Mouse (Mus musculus) bone marrow, adult 2 months (tissue): ENCODE data around the gene Gm30191. TPM values are rescaled to one million over a fixed set of nuclear protein-coding genes. Genes with fewer than 3 reads are reported as not detected.

ENCODE experiments used
- H3K27ac ChIP-seq: fragments of 200-500 bp; 2 replicates; pipeline ENCODE4 v1.5.1; 2012; ENCODE audit warnings: low read depth, mild to moderate bottlenecking, control low read depth, inconsistent platforms, low read length; ENCODE audit not compliant: control insufficient read depth, poor library complexity, insufficient read depth
- H3K4me1 ChIP-seq: fragments of 200-500 bp; 2 replicates; pipeline ENCODE4 v1.6.1; 2011; ENCODE audit warnings: low read length; ENCODE audit not compliant: control insufficient read depth, insufficient read depth
- H3K4me3 ChIP-seq: fragments of 200-500 bp; replicated peaks from 2 replicates; pipeline ENCODE3; 2011; ENCODE audit warnings: mild to moderate bottlenecking, low read depth, low read length, control low read depth; ENCODE audit not compliant: control insufficient read depth
- CTCF ChIP-seq: fragments of 200-500 bp; IDR thresholded peaks from 2 replicates; pipeline ENCODE4 v1.5.1; 2011; ENCODE audit warnings: low read length, control low read depth; ENCODE audit not compliant: control insufficient read depth, insufficient read depth
- POLR2A ChIP-seq: fragments of 200-500 bp; IDR thresholded peaks from 2 replicates; pipeline ENCODE4 v1.6.1; 2011; ENCODE audit warnings: low read depth, mild to moderate bottlenecking, control low read depth, low read length, borderline replicate concordance; ENCODE audit not compliant: control insufficient read depth
- WGBS: fragments of 180-500 bp; shearing (Covaris S2); methylation state at CpG from one replicate; pipeline ENCODE4 v1.1.7; 2018; 5-methylcytosine and 5-hydroxymethylcytosine counted together
- polyA plus RNA-seq: library from polyadenylated mRNA; stranded (reverse); fragments of >200 nt; gene quantifications from 2 replicates; pipeline ENCODE4 v1.2.4, GENCODE M21; 2011; ENCODE audit warnings: low replicate concordance; ENCODE audit not compliant: missing spikeins, insufficient read depth, insufficient read length

Gm30191 gene
- polyA plus RNA-seq, 1 experiment = not detected

- TF ChIP-seq CTCF (peak; percentile 71), POLR2A (no peak)
- Histone ChIP-seq H3K4me3 (no peak overlapping the region), H3K27ac (peak overlapping the region; percentile 3; the same call in 1 of the 2 replicates), H3K4me1 (peaks cover 2% of the 10 kb centered on the region; the same call in 1 of the 2 replicates)
- WGBS = 7% methylated on average over 30 of the region's 30 CpGs
Observed at GRCm38 (mm10) chr4:134249651-134250050, 2.9 kb downstream of the Gm30191 start.

GRCm38 (mm10) chr4:134250116-134250929 lies 3.6 kb downstream of the Gm30191 start:
- TF ChIP-seq POLR2A (no peak), CTCF (no peak)
- H3K4me1 ChIP-seq = no peaks in the 10 kb centered on the region
- H3K27ac ChIP-seq = no peak overlapping the region
- WGBS = 67% methylated on average over 27 of the region's 27 CpGs
- H3K4me3 ChIP-seq = no peak overlapping the region

GRCm38 (mm10) chr4:134250930-134251240 lies 4.2 kb downstream of the Gm30191 start:
- no peaks in the 10 kb centered on the region for H3K4me1 ChIP-seq
- H3K4me3 ChIP-seq = no peak overlapping the region

GRCm38 (mm10) chr4:134251241-134252130 lies 4.8 kb downstream of the Gm30191 start:
- TF ChIP-seq POLR2A (no peak), CTCF (no peak)
- H3K4me3 ChIP-seq = no peak overlapping the region
- no peaks in the 10 kb centered on the region for H3K4me1 ChIP-seq

More at GRCm38 (mm10) chr4:134250930-134251240, 4.2 kb downstream of the Gm30191 start:
- TF ChIP-seq POLR2A (no peak), CTCF (no peak)
- no peak overlapping the region for H3K27ac ChIP-seq
- WGBS = 33% methylated on average over 10 of the region's 10 CpGs

GRCm38 (mm10) chr4:134252131-134252910 lies 5.6 kb downstream of the Gm30191 start:
- H3K4me1 ChIP-seq = no peaks in the 10 kb centered on the region
- TF ChIP-seq CTCF = no peak
- H3K27ac ChIP-seq = no peak overlapping the region
- no peak overlapping the region for H3K4me3 ChIP-seq
- 28% methylated on average over 22 of the region's 22 CpGs for WGBS

More at GRCm38 (mm10) chr4:134251241-134252130, 4.8 kb downstream of the Gm30191 start:
- WGBS = 14% methylated on average over 89 of the region's 91 CpGs
- H3K27ac ChIP-seq = no peak overlapping the region

GRCm38 (mm10) chr4:134252911-134253721 lies 6.4 kb downstream of the Gm30191 start:
- TF ChIP-seq POLR2A (no peak), CTCF (no peak)
- WGBS = 26% methylated on average over 15 of the region's 15 CpGs
- Histone ChIP-seq H3K27ac (no peak overlapping the region), H3K4me1 (no peaks in the 10 kb centered on the region), H3K4me3 (no peak overlapping the region)

- Histone ChIP-seq H3K4me1 (no peaks in the 10 kb centered on the region), H3K4me3 (no peak within 1 kb of the TSS), H3K27ac (no peak within 1 kb of the TSS)
- 19% methylated on average over 13 of the region's 13 CpGs for WGBS
- TF ChIP-seq CTCF (no peak), POLR2A (no peak)
Observed at GRCm38 (mm10) chr4:134253722-134254324, 7.1 kb downstream of the Gm30191 start, which contains the start of gene Grrp1. TSS of gene Grrp1 (minus strand) at chr4:134254106.
